Mouse (Mus musculus) heart, postnatal 0 days (tissue): ENCODE results near the gene Mnt.

Experiments
- CTCF ChIP-seq: IDR thresholded peaks from 2 replicates; pipeline ENCODE4 v1.5.1; 2016; ENCODE audit warnings: antibody characterized with exemption, control low read depth, low read depth
- EP300 ChIP-seq: IDR thresholded peaks from 2 replicates; pipeline ENCODE4 v1.6.1; 2016; ENCODE audit warnings: antibody characterized with exemption, low read depth

DNA sequence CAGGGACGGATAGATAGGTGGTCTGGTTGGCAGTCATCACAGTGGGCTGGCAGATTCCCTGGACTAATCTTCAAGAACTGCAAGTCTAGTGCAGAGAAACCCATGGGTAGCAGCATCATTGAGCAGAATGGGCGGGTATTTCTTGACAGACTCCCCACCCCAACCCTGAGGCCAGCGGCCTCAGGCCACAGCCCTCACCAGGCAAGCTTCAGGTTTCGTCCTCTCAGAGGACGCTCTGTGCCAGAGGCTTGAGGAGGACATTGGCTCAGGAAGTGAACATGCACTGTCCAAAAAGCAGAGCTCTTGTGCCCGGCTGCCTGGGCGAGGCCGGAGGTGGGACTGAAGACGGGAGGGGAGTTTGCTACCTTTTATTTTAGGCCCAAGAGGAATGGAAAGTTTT, 33.7 kb downstream of the Mnt start:
- TF ChIP-seq CTCF (no peak), EP300 (no peak)
